Mouse (Mus musculus) urinary bladder, postnatal 4 days (tissue): ENCODE measurements around the gene Rwdd2b.

Source experiments
- DNase-seq, 2 experiments: peaks; one replicate each; pipeline ENCODE4 v3.0.0; 2021 to 2022; ENCODE audit warnings: low spot score in 2 of 2

Gene Rwdd2b

GRCm38 (mm10) chr16:87440184-87440686 is at the start of gene Rwdd2b:
Rwdd2b (minus strand) TSS chr16:87440573.
- peak; percentile 88 to 94 for DNase-seq

- DNase-seq, result no peak
Observed at GRCm38 (mm10) chr16:87488605-87489004, 48.2 kb upstream of the Rwdd2b start.

- DNase-seq, result no peak
Observed at GRCm38 (mm10) chr16:87486739-87487138, 46.4 kb upstream of the Rwdd2b start.

GRCm38 (mm10) chr16:87484367-87484766 is 44.0 kb upstream of the Rwdd2b start:
- no peak for DNase-seq

- no peak for DNase-seq
Observed at GRCm38 (mm10) chr16:87470579-87470978, 30.2 kb upstream of the Rwdd2b start.

GRCm38 (mm10) chr16:87458752-87459151 is 18.4 kb upstream of the Rwdd2b start:
- DNase-seq, result no peak

- DNase-seq, result no peak
Observed at GRCm38 (mm10) chr16:87455180-87455611, 14.8 kb upstream of the Rwdd2b start.

GRCm38 (mm10) chr16:87454419-87455179 is 14.2 kb upstream of the Rwdd2b start, which contains the start of gene Usp16:
Usp16 (plus strand) TSS chr16:87454703.
- DNase-seq, result peak; percentile 89 to 94

GRCm38 (mm10) chr16:87453226-87453625 is 12.9 kb upstream of the Rwdd2b start:
- no peak for DNase-seq

- DNase-seq, result no peak
Observed at GRCm38 (mm10) chr16:87445528-87445927, 5.2 kb upstream of the Rwdd2b start.

- no peak for DNase-seq
Observed at GRCm38 (mm10) chr16:87445110-87445509, 4.7 kb upstream of the Rwdd2b start.

GRCm38 (mm10) chr16:87444071-87444470 is 3.7 kb upstream of the Rwdd2b start:
- DNase-seq, result no peak

GRCm38 (mm10) chr16:87443245-87443644 is 2.9 kb upstream of the Rwdd2b start:
- no peak for DNase-seq

GRCm38 (mm10) chr16:87442291-87442690 is 1.9 kb upstream of the Rwdd2b start:
- no peak for DNase-seq

GRCm38 (mm10) chr16:87441089-87441488 is 716 bp upstream of the Rwdd2b start:
- DNase-seq, result no peak

- no peak for DNase-seq
Observed at GRCm38 (mm10) chr16:87438697-87439096, 1.7 kb downstream of the Rwdd2b start.

- DNase-seq, result no peak
Observed at GRCm38 (mm10) chr16:87437096-87437495, 3.3 kb downstream of the Rwdd2b start.

- no peak for DNase-seq
Observed at GRCm38 (mm10) chr16:87435411-87436205, 4.8 kb downstream of the Rwdd2b start.

- no peak for DNase-seq
Observed at GRCm38 (mm10) chr16:87434946-87435345, 5.4 kb downstream of the Rwdd2b start.

- no peak for DNase-seq
Observed at GRCm38 (mm10) chr16:87434266-87434665, 6.1 kb downstream of the Rwdd2b start.

- DNase-seq, result peak; percentile 96 to 99
Observed at GRCm38 (mm10) chr16:87432033-87432814, 8.1 kb downstream of the Rwdd2b start, which contains the start of gene Ltn1. Ltn1 (minus strand) TSS chr16:87432612.

GRCm38 (mm10) chr16:87427516-87427915 is 12.9 kb downstream of the Rwdd2b start:
- DNase-seq, result no peak
